Mouse (Mus musculus): ENCODE data around the gene Epc2. TPM values are rescaled to one million over a fixed set of nuclear protein-coding genes. Genes with fewer than 3 reads are reported as not detected.
"Not testable (repeated sequence)": the region's sequence is repeated elsewhere in the genome, so short reads cannot be mapped to it uniquely, and the experiment has no call there.

The Epc2 gene
- polyA plus RNA-seq, 1 experiment from 2014 or later: 1.9 TPM

DNA sequence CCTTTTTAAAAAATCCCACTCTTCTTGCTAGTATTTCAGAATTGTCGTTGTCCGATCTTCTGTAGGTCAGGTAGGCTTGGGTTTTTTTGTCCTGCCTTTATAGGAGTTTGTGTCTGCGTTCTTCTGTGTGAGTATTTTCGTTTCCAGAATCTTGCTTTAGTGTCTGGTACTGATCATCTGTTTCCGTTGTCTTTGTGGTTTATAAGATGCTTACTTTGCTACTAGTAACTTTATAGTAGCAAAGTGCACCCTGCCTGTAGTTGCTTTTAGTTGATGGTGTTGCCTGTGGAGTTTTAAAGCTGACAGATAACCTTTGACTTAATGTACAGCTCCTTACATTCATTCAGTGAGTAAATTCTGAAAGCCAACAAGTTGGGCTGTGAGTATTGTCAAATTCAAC is 32.1 kb downstream of the Epc2 start:
- 85% methylated on average over 5 of the region's 5 CpGs for WGBS (ENCODE audit: insufficient replicate concordance)
- H3K9ac ChIP-seq (replicated peaks): no peak overlapping the region
- no peak for ATAC-seq
- H3K4me1 ChIP-seq (ENCODE audit: insufficient read depth): no peaks in the 10 kb centered on the region
- H3K27me3 ChIP-seq (ENCODE audit: insufficient read depth, low read length): no peaks in the 10 kb centered on the region
- no peak for DNase-seq
- H3K36me3 ChIP-seq (replicated peaks; ENCODE audit: insufficient read depth, low read length): no peaks in the 10 kb centered on the region
- H3K9me3 ChIP-seq (ENCODE audit: low read length): no peaks in the 10 kb centered on the region
- no peak for TF ChIP-seq CTCF (IDR thresholded peaks at IDR 0.05; ENCODE audit: low read depth)
- TF ChIP-seq EP300 (IDR thresholded peaks at IDR 0.05; ENCODE audit: low read depth): no peak
- H3K4me2 ChIP-seq (ENCODE audit: low read depth, low read length): no peak overlapping the region
- no peak overlapping the region for H3K4me3 ChIP-seq (ENCODE audit: low read depth, low read length)
- no peak overlapping the region for H3K27ac ChIP-seq (ENCODE audit: low read depth)

DNA sequence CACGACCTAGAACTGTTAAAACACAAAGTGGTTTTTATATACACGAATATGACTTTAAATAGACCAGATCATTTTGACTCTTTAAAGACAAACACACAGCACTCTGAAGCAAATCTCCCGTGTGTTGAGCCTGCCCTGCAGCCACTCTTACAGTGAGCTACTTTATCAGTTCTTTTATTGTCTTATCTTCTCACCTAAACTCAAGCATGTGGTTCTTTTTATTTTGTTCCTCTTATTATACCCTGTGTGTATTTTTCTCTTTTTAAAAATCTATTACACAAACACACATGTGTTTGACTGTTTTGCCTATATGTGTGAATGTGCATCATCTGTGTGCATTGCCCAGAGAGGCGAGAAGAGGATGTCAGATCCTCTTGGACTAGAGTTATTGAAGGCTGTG is 50.1 kb downstream of the Epc2 start:
- H3K27ac ChIP-seq (ENCODE audit: low read depth): no peak overlapping the region

DNA sequence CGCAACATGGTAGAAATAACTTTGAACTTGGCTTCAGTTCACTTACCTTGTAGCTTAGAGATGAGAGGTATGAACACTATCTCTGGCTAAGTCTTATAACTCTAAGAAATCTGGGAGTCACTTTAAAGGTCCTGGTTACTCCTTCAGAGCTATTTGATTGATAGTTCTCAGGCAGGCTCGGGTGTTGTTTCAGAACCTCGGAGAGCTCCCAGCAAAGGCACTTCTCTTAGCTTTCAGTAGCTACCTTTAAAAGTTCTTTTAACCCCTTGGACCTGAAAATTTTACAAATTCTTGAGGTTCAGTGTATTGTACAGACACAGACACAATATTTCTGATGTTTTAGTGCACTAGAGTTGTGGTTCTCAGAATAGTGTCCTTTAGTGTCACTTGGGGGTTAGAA is 52.3 kb downstream of the Epc2 start:
- Histone ChIP-seq H3K9ac (replicated peaks) (no peak overlapping the region), H3K27ac (ENCODE audit: low read depth) (no peak overlapping the region), H3K4me1 (ENCODE audit: insufficient read depth) (no peaks in the 10 kb centered on the region), H3K4me2 (ENCODE audit: low read depth, low read length) (no peak overlapping the region), H3K36me3 (replicated peaks; ENCODE audit: insufficient read depth, low read length) (no peaks in the 10 kb centered on the region), H3K9me3 (ENCODE audit: low read length) (no peaks in the 10 kb centered on the region), H3K27me3 (ENCODE audit: insufficient read depth, low read length) (no peaks in the 10 kb centered on the region), H3K4me3 (ENCODE audit: low read depth, low read length) (no peak overlapping the region)
- no peak for TF ChIP-seq CTCF (IDR thresholded peaks at IDR 0.05; ENCODE audit: low read depth)
- TF ChIP-seq EP300 (IDR thresholded peaks at IDR 0.05; ENCODE audit: low read depth): no peak
- WGBS (ENCODE audit: insufficient replicate concordance): 55% methylated on average over 3 of the region's 3 CpGs
- ATAC-seq (no peak), DNase-seq (peak; percentile 33)

More for the DNA sequence above, 50.1 kb downstream of the Epc2 start:
- no peak for ATAC-seq
- no peaks in the 10 kb centered on the region for H3K4me1 ChIP-seq (ENCODE audit: insufficient read depth)
- 61% methylated on average over 4 of the region's 4 CpGs for WGBS (ENCODE audit: insufficient replicate concordance)
- no peaks in the 10 kb centered on the region for H3K36me3 ChIP-seq (replicated peaks; ENCODE audit: insufficient read depth, low read length)
- no peak overlapping the region for H3K9ac ChIP-seq (replicated peaks)
- H3K27me3 ChIP-seq (ENCODE audit: insufficient read depth, low read length): no peaks in the 10 kb centered on the region
- DNase-seq: no peak
- no peak overlapping the region for H3K4me2 ChIP-seq (ENCODE audit: low read depth, low read length)
- TF ChIP-seq EP300 (IDR thresholded peaks at IDR 0.05; ENCODE audit: low read depth) (no peak), CTCF (IDR thresholded peaks at IDR 0.05; ENCODE audit: low read depth) (no peak)
- H3K9me3 ChIP-seq (ENCODE audit: low read length): no peaks in the 10 kb centered on the region
- no peak overlapping the region for H3K4me3 ChIP-seq (ENCODE audit: low read depth, low read length)

DNA sequence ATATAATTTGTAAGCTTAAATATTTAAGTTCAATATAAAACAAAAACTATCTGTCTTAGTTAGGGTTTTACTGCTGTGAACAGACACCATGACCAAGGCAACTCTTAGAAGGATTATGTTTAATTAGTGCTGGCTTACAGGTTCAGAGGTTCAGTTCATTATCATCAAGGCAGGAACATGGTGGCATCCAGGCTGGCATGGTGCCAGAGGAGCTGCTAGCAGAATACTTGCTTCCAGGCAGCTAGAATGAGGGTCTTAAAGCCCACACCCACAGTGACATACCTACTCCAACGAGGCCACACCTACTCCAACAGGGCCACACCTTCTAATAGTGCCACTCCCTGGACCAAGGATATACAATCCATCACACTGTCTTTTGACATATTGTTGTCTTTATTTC is 53.9 kb downstream of the Epc2 start:
- H3K27ac ChIP-seq (ENCODE audit: low read depth); H3K9me3 ChIP-seq (ENCODE audit: low read length); DNase-seq; H3K36me3 ChIP-seq (replicated peaks; ENCODE audit: insufficient read depth, low read length); H3K9ac ChIP-seq (replicated peaks); H3K27me3 ChIP-seq (ENCODE audit: insufficient read depth, low read length); H3K4me2 ChIP-seq (ENCODE audit: low read depth, low read length); H3K4me1 ChIP-seq (ENCODE audit: insufficient read depth); H3K4me3 ChIP-seq (ENCODE audit: low read depth, low read length); ATAC-seq: not testable (repeated sequence)
- WGBS (ENCODE audit: insufficient replicate concordance): 82% methylated on average over 1 of the region's 1 CpGs

DNA sequence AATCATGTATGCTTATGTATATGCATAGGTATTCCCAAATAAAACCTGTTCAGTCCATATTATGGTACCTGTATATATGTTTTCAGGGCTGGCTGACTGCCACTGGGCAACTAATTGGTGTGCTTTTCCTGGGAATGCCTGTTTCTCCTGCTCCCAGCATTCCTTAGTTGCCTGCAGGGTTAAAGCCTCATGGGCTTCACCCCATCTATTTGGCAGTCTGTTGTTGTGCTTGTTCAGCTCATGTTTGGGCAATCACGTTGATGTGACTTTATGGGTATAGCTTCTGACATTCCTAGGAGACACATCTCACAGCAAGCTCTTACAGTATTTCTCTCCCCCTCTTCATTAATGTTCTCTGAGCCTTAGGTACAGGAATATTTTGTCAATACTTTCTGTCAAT is 59.5 kb downstream of the Epc2 start:
- Histone ChIP-seq H3K4me1 (ENCODE audit: insufficient read depth) (peaks cover 2% of the 10 kb centered on the region; the same call in 1 of the 2 replicates), H3K27ac (ENCODE audit: low read depth) (no peak overlapping the region), H3K4me2 (ENCODE audit: low read depth, low read length) (no peak overlapping the region), H3K27me3 (ENCODE audit: insufficient read depth, low read length) (no peaks in the 10 kb centered on the region), H3K36me3 (replicated peaks; ENCODE audit: insufficient read depth, low read length) (no peaks in the 10 kb centered on the region), H3K9me3 (ENCODE audit: low read length) (no peaks in the 10 kb centered on the region), H3K9ac (replicated peaks) (no peak overlapping the region), H3K4me3 (ENCODE audit: low read depth, low read length) (no peak overlapping the region)
- WGBS (ENCODE audit: insufficient replicate concordance): 76% methylated on average over 1 of the region's 1 CpGs
- ATAC-seq: no peak
- no peak for DNase-seq
- TF ChIP-seq EP300 (IDR thresholded peaks at IDR 0.05; ENCODE audit: low read depth) (no peak), CTCF (IDR thresholded peaks at IDR 0.05; ENCODE audit: low read depth) (no peak)

DNA sequence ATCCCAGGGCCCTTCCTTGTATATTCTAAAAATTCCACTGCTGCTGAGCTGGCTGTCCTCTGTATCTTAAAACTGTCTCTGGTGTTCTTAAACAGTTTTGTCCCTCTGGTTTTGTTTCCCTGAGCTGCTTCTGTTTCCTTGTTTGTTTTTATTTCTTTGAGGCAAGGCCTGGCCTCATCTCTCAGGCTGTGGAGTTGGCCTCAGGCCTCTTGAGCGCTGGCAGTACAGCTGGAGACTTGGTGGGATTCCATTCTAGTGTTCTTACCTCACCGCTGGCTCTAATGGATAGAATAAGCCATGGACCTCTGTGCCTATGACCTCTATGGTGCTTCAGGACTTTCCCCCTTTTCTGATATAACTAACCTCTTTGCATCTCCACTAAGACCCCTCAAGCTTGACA is 64.7 kb downstream of the Epc2 start:
- Histone ChIP-seq H3K9ac (replicated peaks) (no peak overlapping the region), H3K27ac (ENCODE audit: low read depth) (no peak overlapping the region), H3K4me3 (ENCODE audit: low read depth, low read length) (no peak overlapping the region), H3K27me3 (ENCODE audit: insufficient read depth, low read length) (no peaks in the 10 kb centered on the region), H3K36me3 (replicated peaks; ENCODE audit: insufficient read depth, low read length) (no peaks in the 10 kb centered on the region), H3K4me2 (ENCODE audit: low read depth, low read length) (no peak overlapping the region), H3K4me1 (ENCODE audit: insufficient read depth) (peaks cover 2% of the 10 kb centered on the region; the same call in 1 of the 2 replicates), H3K9me3 (ENCODE audit: low read length) (no peaks in the 10 kb centered on the region)
- TF ChIP-seq EP300 (IDR thresholded peaks at IDR 0.05; ENCODE audit: low read depth): no peak
- no peak for TF ChIP-seq CTCF (IDR thresholded peaks at IDR 0.05; ENCODE audit: low read depth)
- WGBS (ENCODE audit: insufficient replicate concordance): 87% methylated on average over 2 of the region's 2 CpGs
- ATAC-seq (no peak), DNase-seq (no peak)

DNA sequence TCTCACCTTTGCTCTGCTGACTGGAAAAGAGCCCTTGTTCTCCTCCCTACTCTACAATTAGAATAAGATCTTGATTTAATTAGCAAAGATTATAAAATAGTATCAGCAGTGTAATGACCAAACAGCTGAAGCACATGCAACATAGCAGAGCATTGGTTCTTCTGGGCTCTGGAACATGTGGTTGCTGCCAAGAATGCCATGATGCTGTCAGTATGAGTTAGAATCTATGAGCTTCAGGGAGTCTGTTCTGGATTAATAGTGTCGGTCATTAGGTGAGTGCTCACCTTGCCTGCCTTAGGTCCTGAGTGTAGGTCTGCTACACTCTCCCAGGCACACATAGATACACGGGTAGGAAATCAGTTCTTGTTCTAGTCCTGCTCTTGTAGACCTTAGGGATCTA is 69.1 kb downstream of the Epc2 start:
- no peak for ATAC-seq
- Histone ChIP-seq H3K36me3 (replicated peaks; ENCODE audit: insufficient read depth, low read length) (0 out of 2 replicates have a peak, but pooled peaks cover 4% of the 10 kb centered on the region), H3K9ac (replicated peaks) (no peak overlapping the region), H3K9me3 (ENCODE audit: low read length) (no peaks in the 10 kb centered on the region), H3K27me3 (ENCODE audit: insufficient read depth, low read length) (no peaks in the 10 kb centered on the region), H3K4me3 (ENCODE audit: low read depth, low read length) (no peak overlapping the region), H3K4me1 (ENCODE audit: insufficient read depth) (no peaks in the 10 kb centered on the region), H3K4me2 (ENCODE audit: low read depth, low read length) (no peak overlapping the region), H3K27ac (ENCODE audit: low read depth) (no peak overlapping the region)
- no peak for TF ChIP-seq EP300 (IDR thresholded peaks at IDR 0.05; ENCODE audit: low read depth)
- no peak for TF ChIP-seq CTCF (IDR thresholded peaks at IDR 0.05; ENCODE audit: low read depth)
- 83% methylated on average over 2 of the region's 2 CpGs for WGBS (ENCODE audit: insufficient replicate concordance)
- no peak for DNase-seq
